Mouse (Mus musculus) layer of hippocampus, postnatal 25 days (tissue): ENCODE results near the gene Slc46a3. TPM values are rescaled to one million over a fixed set of nuclear protein-coding genes. Genes with fewer than 3 reads are reported as not detected.

Source experiments
- DNase-seq, 2 experiments: peaks; one replicate each; pipeline ENCODE4 v3.0.0; 2022; ENCODE audit warnings: mixed read lengths in 2 of 2, low spot score in 1 of 2; ENCODE audit errors: extremely low spot score in 1 of 2
- total RNA-seq, 2 experiments: library from RNA; stranded (reverse); gene quantifications; 2 replicates each; pipeline ENCODE4 v1.2.3; 2021

Gene Slc46a3
- 1 to 10 TPM; 5.8 to 7.0 TPM for total RNA-seq

DNA sequence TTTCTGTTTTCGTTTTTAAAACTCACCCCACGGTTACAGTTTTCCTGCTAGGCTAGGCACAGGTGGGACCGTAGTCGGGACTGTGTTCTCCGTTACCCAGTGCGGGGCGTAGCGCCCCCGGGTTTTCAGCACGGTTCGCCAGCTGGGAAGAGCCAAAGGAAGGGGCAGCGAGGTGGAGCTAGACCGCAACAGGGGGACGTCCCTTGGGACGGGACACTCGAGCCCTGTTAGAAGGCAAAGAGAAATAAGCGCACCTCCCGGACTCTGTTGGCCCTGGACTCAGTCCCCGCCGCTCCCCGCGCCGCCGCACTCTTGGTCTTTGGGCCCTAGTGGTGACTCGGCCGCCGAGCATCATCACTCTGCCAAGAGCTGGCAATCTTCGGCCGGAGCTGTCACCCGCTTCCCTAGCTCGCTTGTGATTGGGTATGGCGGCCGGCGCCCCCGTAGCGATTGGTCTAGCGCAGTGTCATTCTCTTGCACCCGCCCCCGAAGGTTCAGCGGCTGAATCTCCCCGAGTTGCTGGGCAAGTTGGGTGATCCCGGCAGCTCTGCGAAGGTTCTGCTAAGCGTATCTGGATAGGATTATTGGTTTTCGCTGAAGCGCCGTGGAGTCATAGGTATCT is at the start of gene Slc46a3:
Gene Slc46a3 (minus strand): TSS at position 361 of the 622 bp plus-strand sequence.
- DNase-seq: peak; percentile 90 to 93

DNA sequence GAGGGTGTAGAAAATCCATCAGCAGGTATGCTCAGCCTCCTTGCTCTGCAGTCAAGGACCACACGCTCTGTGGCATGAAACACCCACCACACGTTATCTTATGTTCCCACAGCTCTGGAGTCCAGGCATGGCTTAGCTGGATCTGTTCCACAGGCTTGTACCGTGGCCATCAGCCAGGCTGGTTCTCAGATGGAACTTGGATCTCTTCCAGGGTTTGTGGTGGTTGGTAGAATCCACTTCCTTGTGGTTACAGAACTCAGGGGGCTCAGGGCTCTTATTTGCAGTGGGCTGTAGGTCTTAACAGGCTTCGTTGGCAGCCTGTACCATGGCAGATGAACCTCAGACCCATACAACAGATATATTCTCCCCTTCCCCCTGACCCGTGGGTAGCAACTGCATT is 44.6 kb upstream of the Slc46a3 start:
- DNase-seq: no peak

DNA sequence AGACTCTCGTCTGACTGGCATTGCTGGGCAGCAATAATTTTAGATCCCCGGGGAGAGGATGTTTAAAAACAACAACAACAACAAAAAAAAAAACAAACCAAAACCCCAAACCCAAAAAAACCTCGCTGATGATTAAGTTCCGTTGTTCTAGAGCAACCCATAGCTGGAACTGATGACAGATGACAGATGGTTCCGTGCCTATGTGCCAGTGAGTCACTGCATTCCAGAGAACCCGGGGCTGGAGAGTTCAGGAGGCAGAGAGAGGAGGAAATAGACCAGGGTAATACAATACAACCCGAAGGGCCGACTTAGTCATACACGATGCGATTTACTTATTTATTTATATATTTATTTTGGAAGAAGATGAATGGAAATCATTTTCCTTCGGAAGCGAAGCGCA is 40.5 kb upstream of the Slc46a3 start:
- no peak for DNase-seq

DNA sequence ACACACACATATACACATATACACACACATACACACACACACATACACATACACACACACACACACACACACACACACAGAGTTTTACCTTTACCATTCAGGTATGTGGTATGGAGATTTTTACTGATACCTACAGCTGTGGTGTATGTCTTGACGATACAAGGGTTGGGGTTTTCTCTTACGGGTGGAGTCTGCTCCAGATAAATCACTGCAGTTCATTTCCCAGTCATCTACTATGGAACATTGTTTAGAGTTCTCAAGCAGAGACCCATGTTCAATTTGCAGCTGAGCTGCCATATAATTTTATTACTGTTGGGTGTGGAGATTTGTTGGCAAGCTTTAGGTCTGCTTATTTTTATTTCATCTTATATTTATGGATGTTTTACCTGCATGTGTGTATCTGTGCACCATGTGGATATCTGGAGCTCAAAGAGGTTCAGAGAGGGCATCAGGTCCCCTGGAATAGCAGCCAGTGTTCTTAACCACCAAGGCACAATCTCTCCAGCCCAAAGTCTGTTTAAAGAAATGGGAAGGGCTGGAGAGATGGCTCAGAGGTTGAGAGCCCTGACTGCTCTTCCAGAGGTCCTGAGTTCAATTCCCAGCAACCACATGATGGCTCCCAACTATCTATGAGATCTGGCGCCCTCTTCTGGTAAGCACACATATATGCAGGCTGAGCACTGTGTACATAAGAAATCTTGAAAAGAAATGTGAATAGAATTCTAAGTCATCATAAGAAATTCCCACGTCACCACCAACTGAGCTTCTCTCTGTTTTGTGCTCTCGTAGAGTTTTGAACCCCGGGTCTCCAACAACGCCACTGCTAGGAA is 34.3 kb upstream of the Slc46a3 start:
- DNase-seq: no peak

DNA sequence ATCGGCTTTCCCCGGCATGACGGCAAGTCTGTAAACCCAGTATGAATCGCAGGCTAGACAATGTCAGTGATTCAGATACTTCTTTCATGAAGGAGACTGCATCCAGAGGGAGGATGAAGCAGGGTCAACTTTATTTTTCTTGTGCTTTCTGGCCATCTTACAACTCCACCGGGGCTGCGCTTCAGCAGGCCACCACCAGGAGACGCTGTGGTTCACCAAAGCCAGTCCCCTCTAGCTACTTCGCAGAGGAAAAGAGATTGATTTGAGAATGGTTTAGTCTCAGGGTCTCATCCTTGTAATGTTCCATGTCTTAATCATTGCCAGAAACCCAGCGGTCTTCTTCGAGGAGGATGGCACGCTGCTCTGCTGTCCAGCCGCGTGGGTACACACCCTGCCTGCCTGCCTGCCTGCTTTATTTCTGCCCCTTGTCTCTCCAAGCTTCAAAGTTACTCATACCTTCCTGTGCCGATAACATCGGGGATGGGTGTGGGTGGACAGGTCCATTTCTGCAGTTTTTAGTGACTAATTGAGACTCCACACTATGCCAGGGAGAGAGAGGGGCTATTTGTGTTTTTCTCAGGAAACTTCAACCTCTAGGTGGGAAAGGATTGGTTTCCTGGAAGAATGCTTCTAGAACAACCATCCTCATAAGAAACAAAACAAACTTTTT is 31.5 kb upstream of the Slc46a3 start:
- DNase-seq: no peak

DNA sequence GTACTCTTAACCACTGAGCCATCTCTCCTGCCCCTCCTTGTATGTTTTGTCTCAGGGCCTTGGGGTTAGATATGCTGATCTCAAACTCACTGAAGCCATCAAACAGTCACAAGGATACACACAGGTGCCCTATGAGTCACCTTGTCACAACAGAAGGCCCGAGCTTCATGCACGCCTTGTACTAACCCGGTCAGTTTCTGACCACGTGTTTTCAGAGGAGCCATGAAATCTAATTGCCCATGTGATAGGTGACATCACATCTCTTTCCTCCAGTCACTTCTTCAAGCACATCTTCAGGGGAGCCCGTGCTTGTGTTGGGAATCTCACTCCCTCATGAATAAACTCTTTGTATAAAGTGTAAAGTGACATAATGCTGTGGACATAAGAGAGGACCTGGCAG is 30.0 kb upstream of the Slc46a3 start:
- DNase-seq: no peak

DNA sequence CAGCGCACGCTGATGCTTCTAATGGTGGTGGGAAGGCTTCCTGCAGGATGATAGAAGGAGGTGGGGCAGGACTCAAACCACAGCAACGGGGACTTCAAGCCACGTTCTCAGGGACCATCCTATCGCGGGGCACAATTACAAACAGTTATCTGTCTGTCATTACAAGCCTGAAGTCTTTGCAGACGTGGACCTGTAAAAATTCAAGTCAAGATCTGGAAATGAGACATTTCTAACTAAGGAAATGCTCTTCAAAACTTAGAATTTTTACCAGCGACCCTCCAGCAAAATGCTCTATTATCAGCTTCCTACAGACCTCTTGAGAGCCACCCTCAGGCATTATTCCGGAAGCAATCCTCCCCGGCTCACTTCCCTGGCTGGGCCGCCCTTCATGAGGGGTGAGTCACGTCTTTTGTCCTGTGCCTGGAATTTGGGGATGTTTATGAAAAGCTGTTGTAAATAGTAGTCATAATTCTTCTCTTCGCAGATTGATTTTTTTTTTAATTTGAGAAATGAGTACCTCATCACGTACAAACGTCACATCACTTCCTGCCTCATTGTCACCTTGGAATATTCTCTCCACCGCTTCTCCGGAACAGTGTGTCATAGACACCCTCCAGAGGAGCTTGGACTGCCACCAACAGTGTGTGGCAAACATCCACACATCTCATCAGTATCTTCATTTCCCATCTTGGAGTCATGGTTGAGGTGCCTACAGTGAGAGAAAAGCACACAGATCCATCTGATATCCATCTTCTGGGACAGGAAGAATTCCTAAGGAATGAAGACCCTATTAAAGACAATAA is 23.6 kb upstream of the Slc46a3 start:
- no peak for DNase-seq

DNA sequence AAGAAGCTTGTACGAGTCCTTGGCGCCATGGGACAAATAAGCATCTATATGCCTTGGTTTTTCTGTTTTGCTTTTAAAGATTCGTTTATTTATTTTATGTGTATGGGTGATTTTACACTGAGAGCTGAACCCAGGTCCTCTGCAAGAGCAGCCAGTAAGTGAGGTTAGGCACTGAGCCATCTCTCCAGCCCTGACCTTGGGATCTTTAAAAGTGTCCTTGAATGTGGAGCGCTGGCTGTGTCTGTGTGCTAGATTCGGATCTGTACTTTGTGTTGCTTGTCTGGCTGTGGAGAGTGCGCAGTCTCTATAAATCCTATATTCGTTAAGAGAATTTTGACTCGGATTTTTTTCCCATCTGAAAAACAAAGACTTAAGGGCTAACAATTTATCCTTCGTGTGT is 21.6 kb upstream of the Slc46a3 start:
- no peak for DNase-seq

DNA sequence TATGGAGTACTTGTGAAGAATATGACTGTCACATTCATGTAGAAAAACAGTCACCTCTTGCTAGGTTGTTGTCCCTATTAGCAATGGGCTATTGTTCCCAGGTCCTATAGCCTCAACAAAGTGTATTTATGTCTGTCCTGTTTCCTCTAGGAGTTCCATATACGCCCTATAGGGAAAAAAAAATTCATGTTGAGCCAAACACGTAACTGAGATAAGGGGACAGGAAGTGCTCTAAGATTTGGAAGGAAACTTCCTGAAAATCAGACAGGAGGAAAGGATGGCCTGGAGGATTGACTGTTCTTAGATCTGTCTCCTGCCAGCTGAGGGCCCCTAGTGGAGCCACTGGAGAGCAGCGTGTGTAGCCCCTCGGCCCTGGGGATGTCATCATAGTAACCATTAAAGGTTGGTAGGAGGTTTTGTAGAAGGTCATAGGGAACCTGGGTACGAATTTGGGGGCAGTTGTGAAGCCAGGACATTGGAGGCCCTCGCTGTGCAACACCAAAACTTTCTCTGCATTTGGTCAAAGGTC is 20.5 kb upstream of the Slc46a3 start:
- no peak for DNase-seq

DNA sequence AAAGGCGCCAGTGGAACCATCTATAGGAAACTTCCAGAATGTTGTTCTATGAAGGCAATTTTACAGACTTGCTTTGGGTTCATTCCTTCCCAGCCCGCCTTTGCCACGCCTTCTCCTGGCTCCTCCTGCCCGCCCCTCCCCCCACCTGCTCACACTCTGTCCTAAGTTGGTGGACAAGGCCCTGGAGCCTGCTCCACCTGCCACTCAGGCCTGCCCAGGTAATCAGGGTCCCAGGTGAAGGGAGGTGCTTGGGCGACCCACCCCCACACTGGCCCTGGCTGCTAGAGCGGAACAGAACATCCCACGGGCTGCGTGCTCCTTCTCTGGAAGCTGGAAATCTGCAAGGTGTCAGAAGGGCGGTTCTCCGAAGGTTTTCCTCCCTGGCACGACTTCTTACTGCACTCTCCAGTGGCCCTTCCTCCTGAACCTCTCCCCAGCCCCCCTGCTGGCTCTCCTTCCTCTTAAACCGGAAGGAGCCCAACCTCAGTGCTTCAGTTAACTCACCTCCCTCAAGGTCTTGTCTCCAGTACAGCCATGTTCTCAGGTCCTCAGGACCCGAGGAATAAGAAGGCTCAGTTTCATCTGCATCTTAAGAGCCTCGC is 18.7 kb upstream of the Slc46a3 start:
- no peak for DNase-seq

DNA sequence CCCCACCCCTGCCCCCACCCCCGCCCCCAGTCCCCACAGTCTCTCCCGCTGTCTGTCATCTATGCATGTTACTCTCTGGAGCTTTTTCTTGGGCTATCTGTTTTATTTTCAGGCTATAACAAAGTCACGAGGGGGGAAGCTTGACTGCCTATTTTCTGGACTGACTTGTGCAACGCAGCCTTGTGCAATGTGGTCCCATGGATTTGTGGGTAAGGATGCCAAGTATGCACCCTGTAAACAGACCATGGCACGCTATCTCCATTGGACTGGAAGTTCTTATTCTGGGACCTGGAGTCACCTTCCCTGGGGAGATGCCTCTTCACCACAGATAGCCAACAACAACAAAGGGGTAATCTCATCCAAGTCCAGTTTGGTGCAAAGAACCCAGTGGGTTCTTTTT is 17.1 kb upstream of the Slc46a3 start:
- no peak for DNase-seq

DNA sequence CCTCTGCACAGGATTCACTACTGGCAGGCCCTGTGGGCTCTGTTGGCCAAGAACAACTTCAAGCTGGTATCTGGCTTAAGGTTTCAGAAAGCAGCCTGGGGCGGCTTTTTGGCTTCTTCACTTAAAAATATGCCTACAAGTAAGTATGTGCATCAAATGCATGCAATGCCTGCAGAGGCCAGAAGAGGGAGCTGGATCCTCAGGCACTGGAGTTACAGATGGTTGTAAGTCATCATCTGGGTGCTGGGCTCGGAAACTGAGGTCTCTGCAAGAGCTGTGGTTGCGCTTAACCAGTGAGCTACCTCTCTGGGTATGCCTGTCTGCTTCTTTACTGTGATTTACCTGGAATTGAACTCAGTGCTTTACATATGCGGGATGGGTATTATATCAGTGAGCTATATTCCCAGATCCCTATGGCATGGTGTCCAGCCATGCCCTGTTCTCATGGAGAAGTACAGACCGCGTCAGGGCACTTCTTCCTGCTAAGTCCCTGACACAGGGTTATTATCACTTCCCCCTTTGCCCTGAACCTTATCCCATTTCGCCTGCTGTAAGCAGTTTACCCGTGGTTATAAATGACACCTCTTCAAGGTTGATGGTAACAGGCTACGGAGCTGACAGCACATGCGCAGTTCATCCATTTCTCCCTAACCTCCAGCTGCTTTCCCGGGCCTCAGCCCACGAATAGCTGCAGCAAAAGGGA is 16.3 kb upstream of the Slc46a3 start:
- DNase-seq: no peak

DNA sequence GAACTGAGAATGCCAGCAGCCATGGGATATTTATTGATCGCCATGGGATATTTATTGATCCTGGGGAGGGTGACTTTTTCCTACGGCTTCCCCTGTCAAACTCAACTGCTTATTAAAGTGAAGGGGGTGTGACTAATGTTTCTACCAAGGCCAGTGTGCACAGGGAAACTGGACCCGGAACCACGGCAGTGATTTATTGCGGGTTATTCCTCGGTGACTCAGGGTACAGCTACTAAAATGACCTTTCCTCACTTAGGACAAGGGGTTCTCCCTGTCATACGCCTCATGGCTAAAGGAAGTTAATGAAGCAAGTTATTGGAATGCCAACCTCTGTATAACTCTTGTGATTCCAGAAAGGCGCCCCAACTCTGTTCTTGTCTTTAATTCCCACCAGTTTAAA is 13.2 kb upstream of the Slc46a3 start:
- DNase-seq: no peak

DNA sequence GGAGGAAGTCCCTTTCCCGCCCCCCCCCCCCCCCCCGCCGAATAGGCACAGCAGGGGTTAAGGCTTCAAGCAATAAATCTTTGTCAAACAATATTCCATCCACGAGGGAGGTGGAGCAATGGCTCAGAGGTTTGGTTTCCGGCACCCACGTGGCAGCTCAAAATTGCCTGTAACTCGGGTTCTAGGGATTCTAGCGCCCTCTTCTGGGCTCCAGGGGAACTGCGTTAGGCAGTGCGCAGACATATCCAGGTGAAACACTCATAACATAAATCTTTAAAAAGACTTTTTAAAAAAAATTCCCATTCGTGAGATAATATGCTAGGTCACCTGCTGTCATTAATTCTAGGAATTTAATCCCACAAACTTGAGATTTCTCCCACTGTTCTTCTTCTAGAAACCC is 12.5 kb upstream of the Slc46a3 start:
- DNase-seq: no peak

DNA sequence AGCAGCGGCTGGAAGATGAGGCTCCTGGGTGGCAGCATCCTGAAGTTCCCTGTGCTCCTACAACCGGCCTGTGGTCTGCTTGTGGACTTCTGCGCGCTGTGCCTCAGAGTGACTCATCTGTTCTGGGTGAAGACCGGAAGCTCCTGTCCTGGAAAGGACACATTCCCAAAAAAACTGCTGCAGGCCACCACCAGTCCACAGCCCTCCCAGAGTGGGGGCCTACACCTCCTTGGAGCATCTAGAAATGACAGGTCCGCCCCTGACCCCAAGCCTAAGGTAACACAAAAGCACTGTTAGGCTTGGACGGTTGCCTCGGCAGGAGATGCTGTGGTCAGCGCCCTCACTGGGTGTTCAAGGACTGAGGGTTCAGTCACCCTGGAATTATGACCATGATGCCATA is 8.6 kb upstream of the Slc46a3 start:
- no peak for DNase-seq

DNA sequence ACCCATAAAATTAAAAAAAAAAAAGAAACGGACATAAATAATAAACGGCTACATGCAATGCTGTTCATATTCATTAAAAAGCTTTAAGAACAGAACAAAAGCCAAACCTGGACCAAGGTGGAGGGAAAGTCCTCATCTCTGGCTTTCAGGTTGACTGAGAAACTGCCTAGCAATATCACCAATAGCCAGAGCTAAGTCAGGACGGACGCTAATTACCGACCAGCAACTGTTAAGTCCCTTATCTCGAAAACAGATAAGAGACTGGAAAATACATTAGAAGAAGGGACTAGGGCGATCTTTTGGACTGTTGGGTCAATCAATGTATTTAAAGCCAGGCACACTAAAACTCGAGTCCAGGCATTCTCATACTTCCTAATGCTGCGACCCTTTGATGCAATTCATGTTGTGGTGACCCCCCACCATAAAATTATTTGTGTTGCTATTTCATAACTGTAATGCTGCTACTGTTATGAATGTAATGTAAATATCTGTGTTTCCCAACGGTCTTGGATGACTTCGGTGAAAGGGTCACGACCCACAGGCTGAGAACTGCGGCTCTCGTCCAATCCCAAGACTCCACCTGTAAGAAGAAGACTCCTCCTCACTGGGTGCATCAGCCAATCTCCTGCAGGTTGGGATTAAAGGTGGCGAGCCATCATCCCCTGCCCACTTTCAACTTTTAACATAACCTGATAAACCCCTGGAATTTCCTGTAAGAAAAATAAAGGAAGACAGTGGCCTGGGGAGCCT is 7.6 kb upstream of the Slc46a3 start:
- no peak for DNase-seq

DNA sequence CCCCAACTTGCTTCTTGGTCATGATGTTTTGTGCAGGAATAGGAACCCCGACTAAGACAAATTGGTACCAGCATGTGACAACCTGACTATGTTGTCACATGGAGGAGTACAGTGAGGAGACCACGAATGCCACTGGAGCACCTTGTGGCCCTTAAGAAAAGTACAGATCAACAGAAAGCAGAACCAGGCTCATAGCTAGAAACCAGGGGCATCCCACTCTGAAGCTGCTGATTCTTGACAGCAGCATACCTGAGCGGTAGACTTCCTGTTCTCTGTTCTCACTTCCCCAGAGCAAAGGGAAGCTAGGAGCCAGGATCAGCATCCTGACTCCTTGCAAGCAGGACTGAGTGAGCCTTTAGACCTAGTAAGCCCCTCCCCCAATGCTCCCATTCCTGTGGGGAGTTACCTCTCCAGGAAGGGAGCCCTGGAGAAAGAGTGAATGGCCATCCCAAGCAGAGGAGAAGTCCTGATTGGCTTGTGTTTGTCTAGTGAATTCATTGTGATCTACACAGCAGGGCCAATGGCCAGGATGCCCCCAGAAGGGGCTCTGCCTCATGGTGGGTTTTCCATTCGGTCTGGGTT is 4.4 kb upstream of the Slc46a3 start:
- no peak for DNase-seq

DNA sequence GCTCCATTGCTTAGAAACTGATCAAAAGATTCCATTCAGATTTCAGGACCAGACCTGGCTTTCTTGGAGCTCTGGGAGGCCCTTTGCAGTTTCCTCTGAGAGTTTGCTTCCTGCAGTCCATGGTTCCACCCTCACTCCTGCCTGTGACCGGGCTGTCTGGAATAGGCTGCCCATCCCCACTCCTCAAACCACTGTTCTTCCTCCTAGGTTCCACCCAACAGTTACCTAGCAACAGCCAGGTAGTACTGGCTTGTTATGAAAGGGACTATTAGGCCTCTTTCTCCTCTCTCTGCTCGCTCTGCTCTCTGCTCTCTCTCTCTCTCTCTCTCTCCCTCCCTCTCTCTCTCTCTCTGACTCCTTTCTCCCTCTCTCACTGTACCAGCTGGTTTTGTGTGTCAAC is 3.6 kb upstream of the Slc46a3 start:
- DNase-seq: no peak
